Mouse (Mus musculus) ovary, adult 18-20 months (tissue): ENCODE results near the gene 4931406C07Rik.

Experiments used
- DNase-seq: peaks from one replicate; pipeline ENCODE4 v3.0.0; 2022; ENCODE audit warnings: low spot score, mixed read lengths

4931406C07Rik gene

DNA sequence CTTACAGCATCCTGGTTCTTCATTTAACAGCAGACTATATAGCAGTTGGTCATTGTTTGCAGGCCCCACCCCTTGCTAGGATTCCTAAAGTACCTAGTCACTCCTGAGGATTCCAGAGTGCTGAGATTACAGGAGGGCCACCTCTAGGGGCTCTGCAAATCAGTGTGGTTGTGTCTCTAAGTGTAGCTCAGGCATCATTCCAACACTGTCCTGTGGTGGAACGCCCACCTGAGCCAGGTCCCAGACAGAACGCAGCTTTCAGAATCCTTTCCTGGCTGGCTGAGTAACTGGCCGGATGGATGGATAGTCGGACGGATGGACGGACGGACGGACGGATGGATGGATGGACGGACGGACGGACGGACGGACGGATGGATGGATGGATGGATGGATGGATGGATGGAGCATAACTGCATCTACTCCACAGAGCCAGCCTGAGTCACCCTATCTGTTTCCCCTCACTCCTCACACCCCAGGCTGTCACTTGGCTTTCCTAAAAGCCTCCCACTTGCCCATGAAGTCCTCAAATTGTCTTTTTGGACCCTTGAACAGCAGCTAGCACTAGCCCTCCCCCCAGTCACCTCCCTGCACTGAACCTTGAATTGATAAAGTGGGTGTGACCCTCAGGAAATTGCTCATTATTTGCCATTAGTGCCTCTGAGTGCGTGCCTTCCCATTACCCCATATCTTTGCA is 67.8 kb downstream of the 4931406C07Rik start:
- DNase-seq = no peak

DNA sequence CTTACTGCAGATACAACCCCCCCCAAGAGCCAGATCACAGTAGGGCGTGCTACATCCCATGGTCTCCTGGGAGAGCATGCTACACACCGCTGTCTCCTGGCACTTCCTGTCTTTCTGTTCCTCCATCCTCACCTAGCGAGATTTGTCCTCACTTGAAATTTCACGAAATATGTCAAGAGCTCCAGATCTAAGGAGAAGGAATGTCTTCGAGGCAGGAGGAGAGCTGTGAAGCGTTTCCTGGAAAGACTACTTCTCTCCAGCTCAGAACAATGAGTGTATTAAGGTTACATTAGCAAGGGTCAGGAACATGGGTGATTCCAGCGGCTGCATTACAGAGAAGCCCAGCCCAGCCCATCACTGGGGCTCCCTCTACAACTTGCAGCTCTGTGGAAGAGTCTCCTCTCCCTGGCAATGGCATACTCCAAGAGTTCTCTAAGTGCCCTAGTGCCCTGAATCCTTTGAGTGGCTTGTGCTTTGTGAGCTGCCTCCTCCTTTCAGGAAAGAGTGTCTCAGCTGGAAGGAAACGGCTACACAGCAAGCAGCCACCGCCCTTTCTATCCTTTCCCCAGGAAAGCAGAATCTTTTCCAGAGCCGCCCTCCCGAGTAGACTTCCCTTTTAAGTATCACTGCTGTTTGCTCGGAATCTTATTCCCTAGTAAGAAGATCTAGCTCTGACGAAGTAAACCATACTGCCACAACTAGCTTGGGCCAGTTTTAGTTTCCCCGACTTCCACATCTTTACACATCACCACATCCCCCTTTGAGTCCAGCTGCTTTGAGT is 68.5 kb downstream of the 4931406C07Rik start:
- no peak for DNase-seq

DNA sequence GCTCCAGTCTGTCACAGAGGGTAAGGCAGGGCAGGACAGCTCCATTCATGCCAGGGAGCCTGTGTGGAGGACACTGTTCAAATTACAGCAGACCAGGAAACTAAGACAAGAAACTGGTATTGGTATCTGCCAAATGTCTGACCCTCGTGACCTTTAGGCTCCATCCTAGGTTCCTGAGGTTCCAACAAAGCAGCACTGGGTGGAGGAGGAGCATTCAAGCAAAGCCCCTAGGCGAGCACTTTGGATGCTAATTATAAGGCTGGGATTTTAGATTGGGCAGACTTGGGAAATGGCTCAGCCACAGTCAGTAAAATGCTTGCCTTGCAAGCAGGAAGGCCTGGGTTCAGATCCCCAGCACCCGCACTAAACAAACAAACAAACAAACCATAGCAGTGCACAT is 70.3 kb downstream of the 4931406C07Rik start:
- no peak for DNase-seq

DNA sequence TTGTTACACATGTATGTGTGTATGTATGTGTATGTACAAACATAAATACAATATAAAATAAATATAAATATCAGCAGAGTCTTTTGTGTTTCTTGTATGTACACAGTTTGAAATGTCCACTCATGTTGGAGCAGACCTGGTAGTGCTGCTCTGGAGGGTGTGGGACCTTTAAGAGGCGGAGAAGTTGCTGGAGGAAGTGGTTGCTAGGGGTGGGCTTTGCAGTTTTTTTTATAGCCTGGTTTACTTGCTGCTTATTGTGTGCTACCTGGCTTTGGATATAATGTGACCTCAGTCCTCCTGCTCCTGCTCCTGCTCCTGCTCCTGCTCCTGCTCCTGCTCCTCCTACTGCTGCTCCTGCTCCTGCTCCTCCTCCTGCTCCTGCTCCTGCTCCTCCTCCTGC is 72.6 kb downstream of the 4931406C07Rik start:
- DNase-seq = no peak
